Mouse (Mus musculus) duodenum, adult 2 months (tissue): Measurements from ENCODE around the gene Ephb2. TPM values are rescaled to one million over a fixed set of nuclear protein-coding genes. Genes with fewer than 3 reads are reported as not detected.

Source experiments
- polyA plus RNA-seq: library from polyadenylated mRNA; depleted of rRNA; stranded (reverse); fragments of >200 nt; gene quantifications from 2 replicates; pipeline ENCODE4 v1.2.3, GENCODE M21; 2012; ENCODE audit warnings: low replicate concordance; rRNA removed

Ephb2 gene
- 21.0 and 58.9 TPM in 2 replicates for polyA plus RNA-seq

GRCm38 (mm10) chr4:136835621-136836386 lies at the start of gene Ephb2:
Gene Ephb2 (minus strand): TSS chr4:136835988.

GRCm38 (mm10) chr4:136622388-136622787 lies 213.4 kb downstream of the Ephb2 start, which contains the start of gene Lactbl1:
Gene Lactbl1 (plus strand): TSS chr4:136622621.

GRCm38 (mm10) chr4:136610387-136610856 lies 225.4 kb downstream of the Ephb2 start, which contains the start of gene Tex46:
Gene Tex46 (plus strand): TSS chr4:136610437.

GRCm38 (mm10) chr4:136602568-136602967 lies 233.2 kb downstream of the Ephb2 start, which contains the start of gene Kdm1a:
Gene Kdm1a (minus strand): TSS chr4:136602723.

Other genes starting within 250 kb of the Ephb2 start
- gene Kdm1a, start 233.3 kb downstream of the Ephb2 start, polyA plus RNA-seq: 8.6 and 11.2 TPM in 2 replicates
- not detected in 2 replicates for gene Tex46, start 225.6 kb downstream of the Ephb2 start, polyA plus RNA-seq
- gene Lactbl1, start 213.4 kb downstream of the Ephb2 start, polyA plus RNA-seq: 0.05 TPM in 1 of 2 replicates, not detected in the other
- 36.2 and 73.0 TPM in 2 replicates for gene C1qb, start 50.2 kb upstream of the Ephb2 start, polyA plus RNA-seq
- 75.1 and 129 TPM in 2 replicates for gene C1qc, start 57.1 kb upstream of the Ephb2 start, polyA plus RNA-seq
- gene C1qa, start 62.8 kb upstream of the Ephb2 start, polyA plus RNA-seq: 42.7 and 97.2 TPM in 2 replicates
- gene Epha8, start 120.8 kb upstream of the Ephb2 start, polyA plus RNA-seq: 0.02 and 0.04 TPM in 2 replicates
- gene Zbtb40, start 212.8 kb upstream of the Ephb2 start, polyA plus RNA-seq: 3.2 and 5.0 TPM in 2 replicates